In genomic region chr17:75013211-75013610, GRCm38 (mm10) we compare ENCODE assay signal across 20 mouse cellular contexts. TPM values are rescaled to one million over a fixed set of nuclear protein-coding genes. Genes with fewer than 3 reads are reported as not detected.
DNase-seq lines count a peak whose midpoint lies in the region; ATAC-seq lines count a peak whose summit lies in the region.
"Had no signal": no experiment of that assay in that cellular context is flagged by ENCODE, and none has a peak within 500 bp of the region (broad histone marks: within the 10 kb centered on the region; RNA-seq: fewer than 3 reads in every experiment).

No protein-coding gene starts in this region.

- H3K4me2 ChIP-seq in kidney, embryonic 16.5 days (replicated peaks; ENCODE audit: low read depth, low read length) = no peak overlapping the region
- no peak overlapping the region for H3K4me2 ChIP-seq in stomach, embryonic 14.5 days (replicated peaks; ENCODE audit: low read depth, low read length)
- H3K4me2 ChIP-seq: embryonic facial prominence, embryonic 12.5 days; heart, embryonic 13.5 days; hindbrain, embryonic 14.5 days had no signal

- no peaks in the 10 kb centered on the region for H3K27me3 ChIP-seq in kidney, embryonic 16.5 days (ENCODE audit: insufficient read depth, low read length)
- H3K27me3 ChIP-seq in stomach, embryonic 14.5 days (ENCODE audit: control insufficient read depth, insufficient read depth, low read length) = no peaks in the 10 kb centered on the region
- H3K27me3 ChIP-seq: embryonic facial prominence, embryonic 12.5 days; heart, embryonic 13.5 days had no signal

- 0 out of 2 replicates have a peak, but pooled peaks cover 11% of the 10 kb centered on the region for H3K36me3 ChIP-seq in kidney, embryonic 16.5 days (ENCODE audit: insufficient read depth, low read length)
- no peaks in the 10 kb centered on the region for H3K36me3 ChIP-seq in stomach, embryonic 14.5 days (ENCODE audit: control insufficient read depth, insufficient read depth, low read length)
- H3K36me3 ChIP-seq: G1E; hindbrain, embryonic 10.5 days had no signal

- DNase-seq in heart, adult 11 months = peak; percentile 44
- DNase-seq in heart, postnatal 25 days (ENCODE audit: low spot score) = no peak
- DNase-seq in kidney, postnatal 14 days = no peak
- DNase-seq in Muller cell, postnatal 12 days (ENCODE audit: inconsistent ontology term) = peak; percentile 57
- DNase-seq in gastrocnemius, postnatal 36 days = no peak
- DNase-seq: adrenal gland, postnatal 10 days; cerebellum, adult 11 months; cerebellum, adult 8-10 months; cerebellum, postnatal 14 days; gastrocnemius, postnatal 14 days had no signal

- no peaks in the 10 kb centered on the region for H3K9me3 ChIP-seq in kidney, embryonic 16.5 days (ENCODE audit: low read length)
- H3K9me3 ChIP-seq in stomach, embryonic 14.5 days (ENCODE audit: control insufficient read depth, low read depth, low read length) = no peaks in the 10 kb centered on the region
- H3K9me3 ChIP-seq: embryonic facial prominence, embryonic 12.5 days; G1E; heart, embryonic 13.5 days; hindbrain, embryonic 10.5 days had no signal

- H3K4me3 ChIP-seq in kidney, embryonic 16.5 days (ENCODE audit: low read length) = no peak overlapping the region
- no peak overlapping the region for H3K4me3 ChIP-seq in stomach, embryonic 14.5 days (ENCODE audit: low read depth, low read length)
- H3K4me3 ChIP-seq: embryonic facial prominence, embryonic 12.5 days; heart, embryonic 13.5 days; hindbrain, embryonic 10.5 days had no signal

- no peak overlapping the region for H3K27ac ChIP-seq in kidney, embryonic 16.5 days (ENCODE audit: low read length)
- peak overlapping the region; percentile 33; the same call in 1 of the 2 replicates for H3K27ac ChIP-seq in stomach, embryonic 14.5 days (ENCODE audit: low read length)
- H3K27ac ChIP-seq: embryonic facial prominence, embryonic 12.5 days; hindbrain, embryonic 10.5 days; hindbrain, embryonic 14.5 days had no signal

- intact Hi-C loops in heart, postnatal 25 days (cut with DNase I) = no loop called here
- intact Hi-C loops in gastrocnemius, postnatal 36 days (cut with DNase I) = no loop called here

- H3K9ac ChIP-seq in kidney, embryonic 16.5 days (replicated peaks; ENCODE audit: low read length) = no peak overlapping the region
- H3K9ac ChIP-seq in stomach, embryonic 14.5 days (replicated peaks; ENCODE audit: low read depth, low read length) = no peak overlapping the region
- H3K9ac ChIP-seq: embryonic facial prominence, embryonic 12.5 days; heart, embryonic 13.5 days; hindbrain, embryonic 14.5 days had no signal

- ATAC-seq in kidney, embryonic 16.5 days (ENCODE audit: low FRiP score, low TSS enrichment) = 0 out of 2 replicates have a peak, but pooled peaks have one; percentile 39
- ATAC-seq in stomach, embryonic 14.5 days (ENCODE audit: insufficient number of reproducible peaks, insufficient read depth, low FRiP score, low read depth) = no peak
- ATAC-seq: CD4-positive, CD25-positive, alpha-beta regulatory T cell, adult 4 months; intestine, postnatal 0 days had no signal

- WGBS in kidney, embryonic 16.5 days = 20% methylated on average over 4 of the region's 4 CpGs
- WGBS in stomach, embryonic 14.5 days = 45% methylated on average over 4 of the region's 4 CpGs

- H3K4me1 ChIP-seq in kidney, embryonic 16.5 days (ENCODE audit: insufficient read depth, low read length) = peaks cover 24% of the 10 kb centered on the region
- H3K4me1 ChIP-seq in stomach, embryonic 14.5 days (ENCODE audit: control insufficient read depth, insufficient read depth, low read length) = peaks cover 17% of the 10 kb centered on the region

RNA-seq across cellular contexts. Expression of gene Ltbp1, which starts 7.8 kb away (rescaled TPM):
- 10 to 100 TPM; 41.5 to 44.7 TPM for total RNA-seq in heart, postnatal 25 days (2021)
- polyA plus RNA-seq in kidney, embryonic 16.5 days (2015; fragmentation: Nextera tagmentation; extraction: Ambion mirVana) = 40.2 and 41.1 TPM in 2 replicates
- 49.3 and 49.4 TPM in 2 replicates for polyA plus RNA-seq in stomach, embryonic 14.5 days (2014; fragmentation: Nextera tagmentation; extraction: Ambion mirVana)
- total RNA-seq in gastrocnemius, postnatal 36 days (2021) = 1 to 10 TPM; 8.0 to 8.3 TPM
- total RNA-seq: granulocyte monocyte progenitor cell, adult 5-6 weeks had no signal
- polyA plus RNA-seq: G1E had no signal

Comparison
In these comparisons a context has a peak if more than half of its experiments do, and no peak if none do; other contexts are left out.
1. DNase-seq: peak in heart, adult 11 months (single experiment) and Muller cell, postnatal 12 days (single experiment); none in heart, postnatal 25 days (single experiment), kidney, postnatal 14 days (single experiment) and gastrocnemius, postnatal 36 days (0 of 2).
2. RNA of gene Ltbp1, which starts 7.8 kb away (total RNA-seq): 41.5 to 44.7 TPM in heart, postnatal 25 days; 8.0 to 8.3 TPM in gastrocnemius, postnatal 36 days; every median in the first group is over 4 times any median in the second.